Comparison of ENCODE assay signal across 9 mouse cellular contexts in genomic region chr10:17930445-17931083, GRCm38 (mm10). TPM values are rescaled to one million over a fixed set of nuclear protein-coding genes. Genes with fewer than 3 reads are reported as not detected.
DNase-seq lines count a peak whose midpoint lies in the region; ATAC-seq and TF ChIP-seq lines count a peak whose summit lies in the region.
"Had no signal": no experiment of that assay in that cellular context is flagged by ENCODE, and none has a peak within 500 bp of the region (broad histone marks: within the 10 kb centered on the region; RNA-seq: fewer than 3 reads in every experiment).

No protein-coding gene starts in this region.

- peak overlapping the region; percentile 6; the same call in 1 of the 2 replicates for H3K27ac ChIP-seq in forebrain, embryonic 12.5 days
- no peak overlapping the region for H3K27ac ChIP-seq in forebrain, embryonic 11.5 days (ENCODE audit: low read depth, low read length)
- no peak overlapping the region for H3K27ac ChIP-seq in midbrain, embryonic 14.5 days (replicated peaks; ENCODE audit: low read depth, low read length)
- H3K27ac ChIP-seq in midbrain, embryonic 13.5 days, result no peak overlapping the region
- peak overlapping the region; percentile 12 for H3K27ac ChIP-seq in embryonic fibroblast, embryonic 13.5 days (ENCODE audit: insufficient read depth, low read length)
- H3K27ac ChIP-seq: liver, embryonic 14.5 days had no signal

- H3K4me2 ChIP-seq in forebrain, embryonic 12.5 days, result no peak overlapping the region
- no peak overlapping the region for H3K4me2 ChIP-seq in forebrain, embryonic 11.5 days (ENCODE audit: low read depth, low read length, severe bottlenecking)
- H3K4me2 ChIP-seq in midbrain, embryonic 14.5 days (ENCODE audit: low read length), result no peak overlapping the region
- H3K4me2 ChIP-seq in midbrain, embryonic 13.5 days (replicated peaks), result no peak overlapping the region

- no peaks in the 10 kb centered on the region for H3K36me3 ChIP-seq in forebrain, embryonic 12.5 days (replicated peaks)
- H3K36me3 ChIP-seq in forebrain, embryonic 11.5 days (ENCODE audit: control insufficient read depth, insufficient read depth, low read length), result no peaks in the 10 kb centered on the region
- no peaks in the 10 kb centered on the region for H3K36me3 ChIP-seq in midbrain, embryonic 14.5 days (ENCODE audit: control insufficient read depth, insufficient read depth, low read length)
- no peaks in the 10 kb centered on the region for H3K36me3 ChIP-seq in midbrain, embryonic 13.5 days

- no peak overlapping the region for H3K9ac ChIP-seq in forebrain, embryonic 12.5 days
- H3K9ac ChIP-seq in forebrain, embryonic 11.5 days (ENCODE audit: low read length), result no peak overlapping the region
- no peak overlapping the region for H3K9ac ChIP-seq in midbrain, embryonic 14.5 days (replicated peaks; ENCODE audit: low read length)
- H3K9ac ChIP-seq in midbrain, embryonic 13.5 days (replicated peaks), result no peak overlapping the region
- H3K9ac ChIP-seq: liver, embryonic 14.5 days had no signal

- ATAC-seq in forebrain, embryonic 12.5 days (ENCODE audit: low FRiP score), result no peak; the same call in 1 of the 2 replicates
- ATAC-seq in forebrain, embryonic 11.5 days (replicated peaks; ENCODE audit: low FRiP score), result no peak
- ATAC-seq in midbrain, embryonic 14.5 days (ENCODE audit: low FRiP score, low TSS enrichment), result no peak
- no peak for ATAC-seq in midbrain, embryonic 13.5 days
- no peak for ATAC-seq in monocyte, adult 5-6 weeks (replicated peaks; ENCODE audit: insufficient number of reproducible peaks, low FRiP score, low TSS enrichment, poor library complexity, severe bottlenecking)

- H3K4me3 ChIP-seq in forebrain, embryonic 12.5 days (replicated peaks), result no peak overlapping the region
- H3K4me3 ChIP-seq in forebrain, embryonic 11.5 days (ENCODE audit: low read depth, low read length), result no peak overlapping the region
- H3K4me3 ChIP-seq in midbrain, embryonic 14.5 days (replicated peaks; ENCODE audit: low read depth, low read length), result no peak overlapping the region
- H3K4me3 ChIP-seq in midbrain, embryonic 13.5 days (replicated peaks), result no peak overlapping the region
- H3K4me3 ChIP-seq in embryonic fibroblast, embryonic 13.5 days (ENCODE audit: insufficient read depth, low read length), result no peak overlapping the region

- H3K27me3 ChIP-seq in forebrain, embryonic 12.5 days, result no peaks in the 10 kb centered on the region
- H3K27me3 ChIP-seq in forebrain, embryonic 11.5 days (ENCODE audit: control insufficient read depth, insufficient read depth, low read length), result no peaks in the 10 kb centered on the region
- no peaks in the 10 kb centered on the region for H3K27me3 ChIP-seq in midbrain, embryonic 14.5 days (ENCODE audit: control insufficient read depth, insufficient read depth, low read length)
- H3K27me3 ChIP-seq in midbrain, embryonic 13.5 days, result no peaks in the 10 kb centered on the region

- no peak for TF ChIP-seq CTCF in embryonic fibroblast, embryonic 13.5 days (IDR thresholded peaks at IDR 0.05; ENCODE audit: borderline replicate concordance, insufficient read depth, low read length)

- no peaks in the 10 kb centered on the region for H3K9me3 ChIP-seq in forebrain, embryonic 12.5 days
- H3K9me3 ChIP-seq in forebrain, embryonic 11.5 days (ENCODE audit: control insufficient read depth, low read length), result no peaks in the 10 kb centered on the region
- H3K9me3 ChIP-seq in midbrain, embryonic 14.5 days (ENCODE audit: control insufficient read depth, low read length), result no peaks in the 10 kb centered on the region
- no peaks in the 10 kb centered on the region for H3K9me3 ChIP-seq in midbrain, embryonic 13.5 days

- no peak for DNase-seq in forebrain, embryonic 11.5 days (ENCODE audit: low spot score)
- DNase-seq in midbrain, embryonic 14.5 days, result peak; percentile 71
- peak; percentile 48 for DNase-seq in kidney, postnatal 14 days
- no peak for DNase-seq in spleen, postnatal 36 days (ENCODE audit: low spot score in 2 of 2)

- peaks cover 11% of the 10 kb centered on the region for H3K4me1 ChIP-seq in forebrain, embryonic 12.5 days
- no peaks in the 10 kb centered on the region for H3K4me1 ChIP-seq in forebrain, embryonic 11.5 days (replicated peaks; ENCODE audit: control insufficient read depth, insufficient read depth, low read length)
- H3K4me1 ChIP-seq in midbrain, embryonic 14.5 days (ENCODE audit: control insufficient read depth, insufficient read depth, low read length), result no peaks in the 10 kb centered on the region
- peaks cover 9% of the 10 kb centered on the region for H3K4me1 ChIP-seq in midbrain, embryonic 13.5 days (replicated peaks)
- H3K4me1 ChIP-seq in embryonic fibroblast, embryonic 13.5 days (ENCODE audit: control insufficient read depth, insufficient read depth, low read length), result peaks cover 13% of the 10 kb centered on the region

- TF ChIP-seq POLR2A in embryonic fibroblast, embryonic 13.5 days (IDR thresholded peaks at IDR 0.05; ENCODE audit: low read depth, low read length), result no peak

- WGBS in forebrain, embryonic 12.5 days, result 79% methylated on average over 6 of the region's 6 CpGs
- WGBS in forebrain, embryonic 11.5 days, result 79% methylated on average over 6 of the region's 6 CpGs
- 53% methylated on average over 6 of the region's 6 CpGs for WGBS in midbrain, embryonic 14.5 days
- 60% methylated on average over 6 of the region's 6 CpGs for WGBS in midbrain, embryonic 13.5 days

RNA-seq across cellular contexts. Expression of gene Heca, which starts 17.3 kb away (rescaled TPM):
- polyA plus RNA-seq in forebrain, embryonic 12.5 days (2016; fragmentation: Nextera tagmentation; extraction: Ambion mirVana), result 4.6 and 5.7 TPM in 2 replicates
- 3.9 and 4.8 TPM in 2 replicates for polyA plus RNA-seq in forebrain, embryonic 11.5 days (2014; fragmentation: Nextera tagmentation; extraction: Ambion mirVana)
- 7.3 and 8.9 TPM in 2 replicates for polyA plus RNA-seq in midbrain, embryonic 14.5 days (2014; fragmentation: Nextera tagmentation; extraction: Ambion mirVana)
- polyA plus RNA-seq in midbrain, embryonic 13.5 days (2015; fragmentation: Nextera tagmentation; extraction: Ambion mirVana), result 4.3 and 5.7 TPM in 2 replicates
- 16.6 and 18.8 TPM in 2 replicates for polyA plus RNA-seq in embryonic fibroblast, embryonic 13.5 days (2011; ENCODE audit: insufficient read length, low read depth, missing spikeins)
- 129 to 223 TPM (median 161 TPM) in 3 replicates for total RNA-seq in monocyte, adult 5-6 weeks (2017)

Comparison
In these comparisons a context has a peak if more than half of its experiments do, and no peak if none do; other contexts are left out.
1. H3K27ac ChIP-seq: peak in forebrain, embryonic 12.5 days (single experiment) and embryonic fibroblast, embryonic 13.5 days (single experiment); none in forebrain, embryonic 11.5 days (single experiment), midbrain, embryonic 14.5 days (single experiment) and midbrain, embryonic 13.5 days (single experiment).
2. DNase-seq: peak in midbrain, embryonic 14.5 days (single experiment) and kidney, postnatal 14 days (single experiment); none in forebrain, embryonic 11.5 days (single experiment) and spleen, postnatal 36 days (0 of 2).